In the genomic region with DNA sequence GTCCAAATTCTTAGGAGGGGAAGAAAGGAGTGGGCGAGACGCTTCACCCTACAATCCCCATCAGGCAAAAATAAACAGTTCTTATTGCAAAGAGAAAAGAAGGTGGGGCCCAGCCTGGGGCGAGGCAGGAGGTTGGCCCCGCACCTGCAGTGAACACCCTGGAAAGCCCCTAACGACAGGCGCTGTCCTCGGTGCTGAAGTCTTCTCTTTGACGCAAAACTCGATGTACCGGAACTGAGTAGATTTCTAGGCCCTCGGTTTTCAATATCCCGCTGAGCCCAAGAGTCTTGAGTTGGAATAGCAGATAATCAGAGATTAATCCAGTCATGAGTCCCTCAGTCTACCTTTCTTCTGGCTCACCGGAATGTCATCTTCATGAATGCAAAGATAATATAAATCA, we compare ENCODE assay signal across 7 mouse cellular contexts. TPM values are rescaled to one million over a fixed set of nuclear protein-coding genes. Genes with fewer than 3 reads are reported as not detected.
DNase-seq lines count a peak whose midpoint lies in the region; ATAC-seq and TF ChIP-seq lines count a peak whose summit lies in the region.

No protein-coding gene starts in this region.

- H3K27ac ChIP-seq in forebrain, embryonic 11.5 days (ENCODE audit: low read depth, low read length), result no peak overlapping the region
- no peak overlapping the region for H3K27ac ChIP-seq in kidney, postnatal 0 days
- H3K27ac ChIP-seq in midbrain, embryonic 12.5 days (replicated peaks), result no peak overlapping the region; the same call in 1 of the 2 replicates

- no peak overlapping the region for H3K4me2 ChIP-seq in forebrain, embryonic 11.5 days (ENCODE audit: low read depth, low read length, severe bottlenecking)
- no peak overlapping the region for H3K4me2 ChIP-seq in kidney, postnatal 0 days (ENCODE audit: low read length)
- H3K4me2 ChIP-seq in midbrain, embryonic 12.5 days (replicated peaks), result peak overlapping the region; percentile 56

- DNase-seq in Muller cell, postnatal 12 days (ENCODE audit: inconsistent ontology term), result peak; percentile 52
- DNase-seq in forebrain, embryonic 11.5 days (ENCODE audit: low spot score), result peak; percentile 87
- peak; percentile 87 for DNase-seq in kidney, postnatal 0 days (ENCODE audit: low spot score)
- DNase-seq in spleen, postnatal 4 days (ENCODE audit: low spot score in 2 of 2), result peak; percentile 78 to 92
- DNase-seq in left cerebral cortex, adult 18-20 months (ENCODE audit: low spot score in 2 of 2), result no peak

- H3K9me3 ChIP-seq in forebrain, embryonic 11.5 days (ENCODE audit: control insufficient read depth, low read length), result no peaks in the 10 kb centered on the region
- no peaks in the 10 kb centered on the region for H3K9me3 ChIP-seq in kidney, postnatal 0 days (replicated peaks; ENCODE audit: low read length)
- H3K9me3 ChIP-seq in midbrain, embryonic 12.5 days, result no peaks in the 10 kb centered on the region

- no peak overlapping the region for H3K9ac ChIP-seq in forebrain, embryonic 11.5 days (ENCODE audit: low read length)
- no peak overlapping the region for H3K9ac ChIP-seq in kidney, postnatal 0 days (ENCODE audit: low read depth, low read length)
- H3K9ac ChIP-seq in midbrain, embryonic 12.5 days (replicated peaks), result no peak overlapping the region

- peak; percentile 83 for ATAC-seq in CD4-positive, CD25-positive, alpha-beta regulatory T cell, adult 4 months
- no peak for ATAC-seq in forebrain, embryonic 11.5 days (replicated peaks; ENCODE audit: low FRiP score)
- ATAC-seq in kidney, postnatal 0 days (replicated peaks; ENCODE audit: low FRiP score, low read depth), result no peak
- no peak for ATAC-seq in midbrain, embryonic 12.5 days (ENCODE audit: low FRiP score, low read depth)

- no peaks in the 10 kb centered on the region for H3K36me3 ChIP-seq in forebrain, embryonic 11.5 days (ENCODE audit: control insufficient read depth, insufficient read depth, low read length)
- no peaks in the 10 kb centered on the region for H3K36me3 ChIP-seq in kidney, postnatal 0 days (ENCODE audit: insufficient read depth, low read length)
- no peaks in the 10 kb centered on the region for H3K36me3 ChIP-seq in midbrain, embryonic 12.5 days

- H3K27me3 ChIP-seq in forebrain, embryonic 11.5 days (ENCODE audit: control insufficient read depth, insufficient read depth, low read length), result peaks cover 56% of the 10 kb centered on the region
- peaks cover 56% of the 10 kb centered on the region for H3K27me3 ChIP-seq in kidney, postnatal 0 days (ENCODE audit: insufficient read depth, low read length)
- peaks cover 61% of the 10 kb centered on the region for H3K27me3 ChIP-seq in midbrain, embryonic 12.5 days

- H3K4me3 ChIP-seq in forebrain, embryonic 11.5 days (ENCODE audit: low read depth, low read length), result no peak overlapping the region
- no peak overlapping the region for H3K4me3 ChIP-seq in kidney, postnatal 0 days (replicated peaks; ENCODE audit: low read depth, low read length)
- H3K4me3 ChIP-seq in midbrain, embryonic 12.5 days, result 0 out of 2 replicates have a peak overlapping the region, but pooled peaks have one; percentile 14

- TF ChIP-seq CTCF in kidney, postnatal 0 days (IDR thresholded peaks at IDR 0.05; ENCODE audit: low read depth), result 0 out of 2 replicates have a peak, but pooled peaks have one; percentile 9

- peaks cover 22% of the 10 kb centered on the region for H3K4me1 ChIP-seq in forebrain, embryonic 11.5 days (replicated peaks; ENCODE audit: control insufficient read depth, insufficient read depth, low read length)
- H3K4me1 ChIP-seq in kidney, postnatal 0 days (replicated peaks; ENCODE audit: insufficient read depth, low read length), result 0 out of 2 replicates have a peak, but pooled peaks cover 11% of the 10 kb centered on the region
- H3K4me1 ChIP-seq in midbrain, embryonic 12.5 days, result peaks cover 41% of the 10 kb centered on the region

- 2% methylated on average over 13 of the region's 13 CpGs for WGBS in forebrain, embryonic 11.5 days
- WGBS in kidney, postnatal 0 days, result 3% methylated on average over 13 of the region's 13 CpGs
- 1% methylated on average over 13 of the region's 13 CpGs for WGBS in midbrain, embryonic 12.5 days

RNA-seq across cellular contexts. Expression of a gene that starts 6.6 kb away (rescaled TPM):
- polyA plus RNA-seq in CD4-positive, CD25-positive, alpha-beta regulatory T cell, adult 4 months (2017; shearing (Covaris generic)), result under 1 TPM in 1 of 2 experiments, not detected in 1; 0.33 TPM
- 14.2 and 17.2 TPM in 2 replicates for polyA plus RNA-seq in forebrain, embryonic 11.5 days (2014; fragmentation: Nextera tagmentation; extraction: Ambion mirVana)
- polyA plus RNA-seq in kidney, postnatal 0 days (2015; fragmentation: Nextera tagmentation; extraction: Ambion mirVana), result 0.25 and 0.26 TPM in 2 replicates
- polyA plus RNA-seq in midbrain, embryonic 12.5 days (2016; fragmentation: Nextera tagmentation; extraction: Ambion mirVana), result 26.5 and 27.0 TPM in 2 replicates
- total RNA-seq in left cerebral cortex, adult 18-20 months (2021), result 100 to 1,000 TPM; 368 to 442 TPM

RNA-seq across cellular contexts. Expression of a gene that starts 50.9 kb away (rescaled TPM):
- polyA plus RNA-seq in CD4-positive, CD25-positive, alpha-beta regulatory T cell, adult 4 months (2017; shearing (Covaris generic)), result not detected
- 0.79 and 0.80 TPM in 2 replicates for polyA plus RNA-seq in forebrain, embryonic 11.5 days (2014; fragmentation: Nextera tagmentation; extraction: Ambion mirVana)
- polyA plus RNA-seq in kidney, postnatal 0 days (2015; fragmentation: Nextera tagmentation; extraction: Ambion mirVana), result 5.6 and 6.8 TPM in 2 replicates
- 2.6 and 3.0 TPM in 2 replicates for polyA plus RNA-seq in midbrain, embryonic 12.5 days (2016; fragmentation: Nextera tagmentation; extraction: Ambion mirVana)
- under 1 TPM; 0.61 to 0.91 TPM for total RNA-seq in left cerebral cortex, adult 18-20 months (2021)

Comparison
In these comparisons a context has a peak if more than half of its experiments do, and no peak if none do; other contexts are left out.
1. DNase-seq: peak in Muller cell, postnatal 12 days (single experiment), forebrain, embryonic 11.5 days (single experiment), kidney, postnatal 0 days (single experiment) and spleen, postnatal 4 days (2 of 2); none in left cerebral cortex, adult 18-20 months (0 of 2).
2. RNA of a gene that starts 6.6 kb away (polyA plus RNA-seq): 26.5 to 27.0 TPM in midbrain, embryonic 12.5 days and 14.2 to 17.2 TPM in forebrain, embryonic 11.5 days; 0.33 TPM in CD4-positive, CD25-positive, alpha-beta regulatory T cell, adult 4 months and 0.25 to 0.26 TPM in kidney, postnatal 0 days; every median in the first group is over 10 times any median in the second.